In the genomic region with DNA sequence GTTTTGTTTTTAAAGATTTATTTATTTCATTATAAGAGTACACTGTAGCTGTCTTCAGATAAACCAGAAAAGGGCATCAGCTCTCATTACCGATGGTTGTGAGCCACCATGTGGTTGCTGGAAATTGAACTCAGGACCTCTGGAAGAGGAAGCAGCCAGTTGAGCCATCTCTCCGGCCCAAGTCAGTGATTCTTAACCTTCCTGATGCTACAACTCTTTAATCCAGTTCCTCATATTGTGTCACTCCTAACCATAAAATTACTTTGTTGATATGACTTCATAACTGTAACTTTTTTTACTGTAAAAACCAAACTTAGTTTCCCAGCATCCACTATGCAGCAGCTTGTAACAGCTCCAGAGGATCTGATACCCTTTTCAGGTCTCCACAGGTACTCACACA, we compare ENCODE assay signal across 15 mouse cellular contexts.
"Had no signal": no experiment of that assay in that cellular context is flagged by ENCODE, and none has a peak within 500 bp of the region (broad histone marks: within the 10 kb centered on the region; RNA-seq: fewer than 3 reads in every experiment).

No protein-coding gene starts in this region.

- DNase-seq: gastrocnemius, postnatal 14 days; gastrocnemius, postnatal 36 days; heart, adult 18-20 months; heart, postnatal 10 days; heart, postnatal 4 days; kidney, adult 18-20 months; kidney, adult 8-10 months; kidney, postnatal 10 days; kidney, postnatal 4 days; liver; liver, embryonic 13.5 days had no signal

- ATAC-seq: hindbrain, embryonic 16.5 days; inflammation-experienced regulatory T-cells, adult 6 months; intestine, embryonic 15.5 days; intestine, postnatal 0 days had no signal
